Mouse (Mus musculus) heart, adult 8-10 months (tissue): ENCODE measurements around the gene Fsd2. TPM values are rescaled to one million over a fixed set of nuclear protein-coding genes. Genes with fewer than 3 reads are reported as not detected.

Source experiments
- DNase-seq: peaks from one replicate; pipeline ENCODE4 v3.0.0; 2022; ENCODE audit warnings: low spot score
- total RNA-seq, 4 experiments: library from RNA; stranded (reverse); gene quantifications; 2 replicates each; pipeline ENCODE4 v1.2.4; 2022

Gene Fsd2
- total RNA-seq, 4 experiments from 2014 or later, result 349 to 382 (median 364) TPM

DNA sequence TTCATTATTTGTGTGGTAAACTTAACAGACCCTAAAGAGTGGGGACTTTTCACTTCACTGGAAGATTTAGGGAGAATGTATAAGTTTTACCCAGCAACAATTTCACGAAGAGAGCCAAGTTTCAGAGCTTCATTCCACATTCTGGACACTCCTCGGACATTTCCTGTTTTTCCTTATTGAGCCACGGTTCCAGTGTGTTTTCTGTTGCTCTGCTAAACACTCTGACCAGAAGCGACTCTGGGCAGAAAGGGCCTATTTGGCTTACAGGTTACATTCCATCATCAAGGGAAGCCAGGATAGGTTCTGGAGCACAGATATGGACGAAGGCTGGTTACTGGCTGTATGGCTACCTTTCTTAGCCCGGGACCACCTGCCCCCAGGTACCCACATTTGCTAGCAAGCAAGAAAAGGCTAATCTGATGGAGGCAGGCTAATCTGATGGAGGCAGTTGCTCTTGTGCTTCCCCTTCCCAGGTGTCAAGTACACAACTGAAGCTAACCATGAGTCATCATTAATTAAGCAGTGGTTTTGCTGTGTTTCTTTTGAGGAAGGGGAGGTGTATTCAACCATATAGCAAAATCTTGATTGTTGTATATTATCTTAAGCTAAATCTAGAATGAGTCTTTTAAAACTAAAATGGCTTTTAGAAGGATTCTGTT lies 6.0 kb upstream of the Fsd2 start:
- peak; percentile 24 for DNase-seq

DNA sequence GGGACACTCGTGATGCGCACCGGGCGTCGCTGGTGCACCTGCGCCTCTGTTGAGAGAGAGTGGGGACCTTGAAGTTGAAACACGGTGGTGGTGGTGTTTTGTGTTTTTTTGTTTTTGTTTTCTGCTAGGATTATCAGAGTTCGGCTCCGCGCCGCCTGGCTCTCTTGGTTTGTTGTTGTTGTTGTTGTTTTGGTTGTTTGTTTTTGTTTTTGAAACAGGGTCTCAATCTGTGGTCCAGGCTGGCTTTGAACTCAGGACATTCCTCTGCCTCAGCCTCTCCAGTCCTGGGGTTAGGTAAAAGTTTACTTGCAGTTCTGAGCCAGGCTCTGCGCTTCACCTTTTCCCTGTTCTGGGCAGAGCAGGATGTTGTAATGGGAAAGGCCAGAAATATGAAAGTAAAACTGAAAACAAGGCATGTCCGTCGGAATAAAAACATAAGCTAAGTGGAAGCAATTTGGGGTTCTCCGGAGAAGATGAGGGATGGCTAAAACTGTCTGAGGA lies 5.2 kb upstream of the Fsd2 start:
- peak; percentile 39 for DNase-seq

DNA sequence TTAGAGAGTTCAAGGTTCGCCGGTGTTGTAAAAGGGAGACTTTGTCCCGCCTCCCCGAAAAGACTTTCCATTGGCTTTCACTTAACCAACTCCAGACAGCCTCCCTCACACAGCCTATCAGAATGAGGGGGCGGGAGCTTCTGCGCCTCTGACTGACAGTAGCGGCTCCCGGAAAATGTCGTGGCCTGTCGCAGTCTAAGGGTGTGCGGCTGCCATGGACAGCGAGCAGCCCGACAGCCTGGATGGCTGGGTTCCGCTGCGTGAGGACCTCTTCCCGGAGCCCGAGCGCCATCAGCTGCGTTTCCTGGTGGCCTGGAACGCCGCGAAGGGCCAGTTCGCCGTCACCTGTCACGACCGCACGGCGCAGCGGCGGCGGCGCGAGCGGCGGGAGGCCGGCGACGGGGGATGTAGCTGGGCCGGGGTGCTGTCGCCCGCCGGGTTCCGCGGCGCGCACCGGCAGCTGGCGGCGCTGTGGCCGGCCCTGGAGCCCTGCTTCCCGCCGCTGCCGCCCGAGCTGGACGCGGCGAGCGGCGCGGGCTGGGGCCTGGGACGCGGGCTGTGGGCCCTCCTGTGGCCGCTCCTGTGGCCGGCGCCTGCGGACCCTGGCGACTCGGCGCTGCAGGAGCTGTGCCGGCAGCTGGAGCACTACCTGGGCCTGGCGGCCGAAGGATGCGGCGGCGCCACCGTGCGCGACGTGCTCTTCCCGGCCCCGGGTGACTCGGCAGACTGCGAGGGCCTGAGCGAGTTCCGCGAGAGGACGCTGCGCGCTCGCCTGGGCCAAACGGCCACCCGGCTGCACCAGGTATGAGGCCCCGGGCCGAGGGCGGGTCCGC lies 4.6 kb upstream of the Fsd2 start, which contains the start of gene Whamm:
Gene Whamm (plus strand): TSS at position 159 of the 833 bp plus-strand sequence.
- peak; percentile 95 for DNase-seq

DNA sequence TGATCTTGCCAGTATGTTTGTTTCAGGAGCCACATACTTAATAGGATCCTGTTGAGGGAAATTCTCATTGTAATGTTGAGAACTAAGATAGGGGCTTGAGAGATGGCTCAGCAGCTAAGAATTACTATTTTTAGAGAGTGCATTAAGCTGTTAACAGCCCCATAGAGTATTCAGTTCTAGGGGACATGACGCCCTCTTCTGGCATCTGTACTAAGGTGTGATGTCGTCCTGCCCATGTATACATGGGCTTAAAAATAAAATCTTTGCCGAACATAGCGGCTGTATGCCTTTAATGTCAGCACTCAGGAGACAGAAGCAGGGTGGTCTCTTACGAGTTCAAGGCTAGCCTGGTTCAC lies 4.0 kb upstream of the Fsd2 start:
- no peak for DNase-seq

DNA sequence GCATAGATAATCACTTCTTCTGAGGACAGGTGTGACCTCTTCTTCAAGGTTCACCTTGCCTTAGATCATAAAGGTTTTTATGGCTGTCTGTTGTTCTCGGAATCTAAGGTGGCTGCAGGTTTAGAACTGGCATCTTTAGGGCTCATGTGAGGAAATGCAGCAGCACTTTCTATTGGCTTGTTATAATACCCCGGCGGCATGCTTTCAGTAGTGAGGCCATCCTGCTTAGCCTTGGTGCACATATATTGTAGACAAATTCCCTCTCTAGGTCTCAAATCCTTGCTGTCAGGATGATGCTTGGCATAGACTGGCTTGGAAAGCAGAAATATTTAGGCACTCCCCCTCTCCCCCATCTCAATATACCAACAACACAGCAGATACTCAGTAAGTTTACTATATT lies 3.5 kb upstream of the Fsd2 start:
- no peak for DNase-seq

DNA sequence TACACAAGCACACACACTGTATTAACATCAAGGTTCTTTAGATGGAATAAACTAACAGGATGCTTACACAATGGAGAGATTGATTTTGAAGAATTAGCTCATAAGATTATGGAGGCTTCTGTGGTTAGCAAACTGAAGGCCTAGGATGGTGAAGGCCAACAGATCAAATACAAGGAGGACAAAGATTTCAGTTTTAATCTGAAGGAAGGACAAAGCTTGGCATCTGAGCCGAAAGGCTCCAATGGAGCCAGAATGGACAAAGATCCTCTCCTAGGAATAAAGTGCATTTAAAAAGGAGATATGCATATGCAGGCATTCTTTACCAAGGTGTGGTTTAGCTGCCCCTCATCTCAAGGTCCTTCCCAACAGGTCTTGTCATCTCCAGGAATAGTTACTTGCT lies 3.1 kb upstream of the Fsd2 start:
- DNase-seq, result no peak

DNA sequence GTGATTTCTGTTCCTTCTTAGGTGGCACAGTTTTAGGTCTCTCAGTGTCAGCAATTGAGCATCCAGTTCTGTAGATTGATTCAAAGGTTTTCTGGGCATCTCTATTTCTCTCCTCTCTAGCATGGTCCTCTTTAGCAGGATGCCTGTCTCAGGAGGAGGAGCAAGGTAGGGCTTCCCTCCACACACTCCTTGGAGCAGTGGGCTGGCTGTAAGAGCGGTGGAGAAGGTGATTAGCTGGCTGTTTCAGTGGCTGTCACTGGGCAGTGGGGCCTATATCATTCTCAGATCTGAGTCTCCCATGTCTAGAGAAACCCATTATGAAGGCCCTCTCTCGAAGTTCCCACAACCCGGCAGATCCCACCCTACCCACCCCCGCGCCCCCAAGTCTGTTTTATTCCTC lies 652 bp upstream of the Fsd2 start:
- DNase-seq, result no peak

DNA sequence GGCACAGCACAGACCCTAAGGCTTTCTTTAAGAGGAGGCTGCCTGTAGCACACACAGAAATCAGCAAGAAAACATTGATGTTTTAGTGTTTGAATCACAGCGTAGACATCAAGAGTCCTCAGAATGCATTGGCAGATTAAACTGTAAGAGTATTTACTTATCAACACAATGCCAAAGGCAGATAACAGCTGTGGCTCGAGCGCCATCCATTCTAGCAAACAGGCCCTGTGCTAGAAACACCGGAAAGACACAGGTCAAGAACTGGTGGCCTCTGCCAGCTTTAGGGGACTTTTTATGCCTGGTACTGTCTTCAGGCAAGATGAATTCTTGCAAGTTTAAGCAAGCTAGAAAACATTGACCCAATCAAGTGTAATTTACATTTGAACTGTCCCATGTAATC lies 412 bp downstream of the Fsd2 start:
- no peak for DNase-seq

DNA sequence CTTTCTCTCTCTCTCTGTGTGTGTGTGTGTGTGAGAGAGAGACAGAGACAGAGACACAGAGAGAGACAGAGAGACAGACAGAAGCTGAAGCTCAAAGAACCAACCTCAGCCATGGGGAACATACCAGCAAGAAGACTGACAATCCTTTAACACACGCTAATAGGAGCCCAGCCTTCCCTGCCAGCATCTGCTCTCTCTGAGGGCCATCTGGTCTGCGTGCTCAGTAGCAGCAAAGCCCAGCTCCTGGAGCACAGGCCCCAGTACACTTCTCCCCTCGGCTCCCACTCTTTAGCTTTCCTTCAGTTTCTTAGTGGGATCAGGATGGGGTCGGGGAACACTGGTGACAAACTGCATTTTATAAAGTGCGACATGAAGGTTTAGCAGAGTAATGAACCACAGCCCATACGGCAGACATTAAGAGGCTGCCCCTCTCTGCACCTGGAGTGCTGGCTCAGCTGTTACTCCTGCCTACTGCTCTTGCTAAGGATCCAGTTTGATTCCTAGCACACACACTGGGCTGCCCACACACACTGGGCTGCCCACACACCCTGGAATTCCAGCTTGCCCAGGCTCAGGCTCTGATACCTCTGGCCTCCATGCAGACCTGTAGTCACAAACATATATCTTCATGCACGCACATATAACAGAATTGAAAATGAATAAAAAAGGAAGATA lies 1.2 kb downstream of the Fsd2 start:
- no peak for DNase-seq

DNA sequence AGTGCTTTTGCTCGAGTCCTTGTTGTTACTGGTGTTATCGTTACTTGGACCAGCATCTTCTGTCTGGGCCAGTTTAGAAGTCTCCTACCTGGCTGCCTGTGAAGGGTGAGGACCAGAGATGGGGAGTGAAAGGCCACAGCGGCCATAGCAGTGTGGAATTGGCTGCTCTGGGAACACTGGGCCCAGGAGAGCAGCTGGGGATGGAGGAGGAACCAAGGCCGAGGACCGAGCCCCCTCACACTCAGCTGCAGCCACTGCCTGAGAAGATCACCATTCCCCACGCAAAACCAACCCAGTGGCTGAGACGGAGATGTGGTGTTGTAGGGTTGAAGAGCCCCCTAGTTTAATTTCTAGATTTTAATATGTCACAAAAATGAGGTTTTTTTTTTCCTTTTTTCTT lies 2.0 kb downstream of the Fsd2 start:
- DNase-seq, result no peak

DNA sequence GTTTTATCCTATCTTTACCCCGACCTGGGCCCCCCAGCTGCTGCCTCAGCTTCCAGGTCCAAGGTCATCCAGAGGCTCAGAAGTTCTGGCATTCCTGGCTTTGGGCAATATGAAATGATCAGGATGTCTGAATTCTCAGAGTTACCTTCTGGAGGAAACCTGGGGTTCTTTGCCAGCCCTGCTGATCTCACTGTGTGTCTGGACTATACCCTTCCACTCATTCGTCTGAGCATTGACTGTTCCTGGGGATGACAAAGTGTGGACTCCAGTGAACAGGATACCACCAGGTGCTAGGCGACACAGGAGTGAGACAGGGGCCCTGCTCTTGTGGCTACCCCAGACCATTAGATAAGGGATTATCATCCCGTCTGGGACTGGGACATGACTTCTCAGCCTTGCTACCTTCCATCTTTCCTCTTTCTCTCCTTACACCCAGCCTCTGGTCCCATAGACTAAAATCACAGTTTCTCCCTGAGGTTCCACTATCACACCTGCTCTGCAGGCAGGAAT lies 3.2 kb downstream of the Fsd2 start:
- DNase-seq, result no peak

DNA sequence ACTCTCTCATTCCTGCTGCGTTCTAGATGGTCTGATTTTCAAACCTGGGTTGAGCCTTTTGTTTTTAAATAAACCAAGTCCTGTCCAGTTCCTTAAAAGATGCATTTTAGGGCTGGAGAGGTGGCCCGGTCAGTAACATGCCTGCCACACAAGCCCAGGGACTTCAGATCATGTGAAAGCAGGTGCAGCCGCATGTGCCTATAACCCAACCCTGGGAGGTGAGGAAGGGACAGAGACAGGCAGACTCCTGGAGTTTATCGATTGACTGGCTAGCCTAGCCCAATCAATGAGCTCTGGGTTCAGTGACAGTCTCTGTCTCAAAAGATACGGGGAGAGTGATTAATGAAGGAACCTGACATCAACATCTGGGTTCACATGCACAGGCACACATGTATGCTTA lies 5.5 kb downstream of the Fsd2 start:
- DNase-seq, result no peak

DNA sequence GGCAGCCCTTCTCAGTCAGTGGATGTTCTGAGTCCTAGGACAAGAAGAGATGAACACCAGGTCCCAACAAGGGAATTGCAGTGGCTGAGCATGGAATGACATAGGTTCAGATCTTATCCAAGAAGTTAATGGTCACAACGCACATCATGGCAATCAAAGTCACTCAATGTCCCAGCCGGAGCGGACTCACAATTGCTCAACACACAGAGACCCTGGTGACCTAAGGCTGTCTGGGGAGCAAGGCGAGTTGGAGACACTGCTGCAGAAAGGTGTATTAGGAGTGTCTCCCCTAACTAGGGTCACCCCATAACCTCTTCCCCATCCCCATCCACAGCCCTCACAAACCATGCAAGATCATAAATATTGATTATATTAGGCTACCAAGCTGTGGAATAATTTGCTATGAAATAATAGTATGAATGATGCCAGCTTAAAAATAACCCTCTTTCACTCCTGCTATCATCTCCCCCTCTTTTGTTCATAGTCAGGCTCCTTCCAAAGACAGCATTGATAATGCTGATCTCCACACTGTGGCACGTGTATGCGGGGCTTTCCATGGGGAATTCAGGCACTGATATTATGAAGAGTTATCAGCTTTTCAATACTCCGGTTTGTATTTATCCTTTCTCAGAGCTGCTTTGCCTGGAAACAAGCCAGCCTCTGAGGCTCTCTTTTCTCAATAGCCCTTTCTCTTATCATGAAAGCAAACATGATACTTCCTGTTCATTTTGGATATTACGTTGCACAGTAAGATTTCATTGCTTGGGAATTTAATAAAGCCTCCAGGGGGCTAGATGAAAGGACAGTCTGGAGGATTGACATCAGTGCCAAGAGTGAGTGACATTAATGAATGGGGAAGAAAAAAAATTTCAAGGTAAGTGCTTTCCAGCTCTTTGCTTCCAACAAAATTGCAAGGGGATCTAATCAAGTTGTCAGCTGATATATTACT lies 6.4 kb downstream of the Fsd2 start:
- no peak for DNase-seq

DNA sequence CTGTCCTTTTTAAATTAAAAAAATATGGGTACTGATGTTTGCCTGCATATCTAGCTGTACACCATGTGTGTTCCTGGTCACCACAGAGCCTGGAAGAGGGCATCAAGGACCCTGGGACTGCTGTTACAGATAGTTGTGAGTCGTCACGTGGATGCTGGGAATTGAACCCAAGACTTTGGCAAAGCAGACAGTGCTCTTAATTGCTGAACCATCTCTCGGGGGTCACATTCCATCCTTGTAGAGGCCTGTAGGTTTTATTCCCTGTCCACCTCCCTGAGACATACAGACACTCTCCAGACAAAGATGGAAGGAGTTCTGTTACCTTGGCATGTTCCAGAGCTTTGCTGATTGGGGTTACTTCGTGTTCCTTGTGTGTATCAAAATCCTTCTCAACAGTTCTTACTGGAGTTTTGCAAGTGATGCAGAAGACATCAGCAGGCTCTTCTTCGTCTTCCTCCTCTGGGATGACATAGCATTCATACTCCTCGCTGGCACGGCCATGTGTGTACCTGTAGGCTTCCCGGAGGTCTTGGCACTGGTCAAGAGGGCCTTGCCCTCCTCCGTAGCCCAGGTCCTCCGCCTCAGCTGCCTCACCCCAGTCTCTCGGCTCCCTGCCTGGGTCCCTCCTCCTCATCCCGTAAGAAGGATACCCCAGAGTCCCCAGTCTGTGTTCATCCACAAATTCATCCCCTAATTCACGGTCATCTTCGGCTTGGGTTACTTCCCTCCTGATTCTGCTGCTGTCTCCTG lies 7.3 kb downstream of the Fsd2 start:
- DNase-seq, result no peak

DNA sequence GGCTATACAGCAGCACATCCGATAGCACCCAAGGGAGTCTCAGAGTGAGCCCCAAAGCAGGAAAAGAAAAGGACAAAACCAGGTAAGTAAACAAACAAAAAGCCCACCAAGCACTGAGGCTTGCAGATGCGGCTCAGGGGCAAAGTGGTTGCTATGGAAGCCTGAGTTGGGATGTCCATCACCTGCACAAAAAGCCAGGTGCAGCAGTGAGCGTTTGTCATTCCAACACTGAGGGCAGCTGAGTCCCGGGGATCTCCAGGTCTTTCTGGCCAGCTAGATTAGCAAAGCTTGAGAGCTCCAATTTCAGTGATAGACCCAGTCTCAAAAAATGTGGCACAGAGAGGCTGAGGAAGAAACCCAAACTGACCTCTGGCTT lies 8.8 kb downstream of the Fsd2 start:
- no peak for DNase-seq

DNA sequence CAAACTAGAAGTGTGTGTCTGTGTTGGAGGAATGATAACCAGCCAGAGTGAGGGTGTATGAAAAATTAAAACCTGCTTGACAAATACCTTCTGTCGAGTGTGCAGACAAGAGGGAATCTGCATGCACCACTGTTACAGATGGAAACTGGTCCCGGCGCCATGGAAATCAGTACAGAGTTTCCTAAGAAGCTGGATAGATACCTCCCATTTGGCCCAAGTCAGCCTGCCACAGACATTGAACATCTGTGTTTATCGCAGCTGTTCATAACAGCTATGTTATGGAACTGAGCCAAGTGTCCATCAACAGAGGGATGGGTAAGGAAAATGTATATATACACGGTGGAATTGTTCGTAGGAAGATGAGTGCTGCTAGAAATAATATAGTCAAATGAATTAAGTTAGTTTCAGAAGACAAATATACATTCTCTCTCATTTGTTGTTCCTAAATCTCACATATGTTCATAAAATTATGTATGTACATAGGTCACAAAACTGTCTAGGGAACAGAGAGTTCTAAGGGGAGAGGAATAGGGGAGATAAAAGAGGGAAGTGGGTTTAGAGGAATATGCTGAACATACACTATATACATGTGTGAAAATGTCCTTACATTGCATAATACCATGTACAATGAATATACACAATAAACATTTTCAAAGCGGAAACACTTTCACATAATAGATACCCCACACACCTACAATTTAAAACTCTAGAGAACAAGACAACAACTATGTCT lies 9.3 kb downstream of the Fsd2 start:
- DNase-seq, result no peak

DNA sequence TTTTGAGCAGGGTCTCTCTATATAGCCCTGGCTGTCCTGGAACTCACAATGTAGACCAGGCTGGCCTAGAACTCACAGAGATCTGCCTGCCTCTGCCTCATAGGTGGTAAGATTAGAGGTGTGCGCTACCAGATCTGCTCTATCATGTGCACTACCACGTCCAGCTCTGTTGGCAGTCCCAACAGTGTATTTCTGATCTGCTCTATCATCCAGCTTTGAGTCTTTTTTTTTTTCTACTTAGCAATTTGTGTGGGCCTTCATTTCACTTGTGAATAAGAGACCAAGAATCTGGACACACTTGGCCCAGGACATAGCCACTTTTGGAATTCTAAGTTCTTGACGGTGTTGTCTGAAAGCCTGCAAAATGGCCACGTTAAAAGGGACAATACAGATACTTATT lies 9.9 kb downstream of the Fsd2 start:
- DNase-seq, result no peak

DNA sequence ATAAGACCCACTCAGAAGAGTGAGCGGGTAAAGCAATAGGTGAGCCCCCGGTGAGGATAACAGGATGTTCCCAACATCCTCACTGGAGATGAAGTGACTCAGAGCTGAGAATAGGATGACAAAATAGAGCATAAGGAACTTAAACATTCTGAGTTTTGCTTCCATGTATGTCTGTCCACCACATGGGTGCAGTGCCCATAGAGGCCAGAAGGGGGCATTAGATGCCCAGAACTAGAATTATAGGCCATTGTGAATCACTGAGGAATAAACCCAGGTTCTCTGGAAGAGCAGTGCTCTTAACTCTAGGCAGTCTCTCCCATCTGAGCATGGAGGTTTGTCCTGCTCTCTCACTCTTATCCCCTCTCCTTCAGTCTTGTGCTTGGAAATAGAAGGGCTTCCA lies 12.4 kb downstream of the Fsd2 start:
- no peak for DNase-seq

DNA sequence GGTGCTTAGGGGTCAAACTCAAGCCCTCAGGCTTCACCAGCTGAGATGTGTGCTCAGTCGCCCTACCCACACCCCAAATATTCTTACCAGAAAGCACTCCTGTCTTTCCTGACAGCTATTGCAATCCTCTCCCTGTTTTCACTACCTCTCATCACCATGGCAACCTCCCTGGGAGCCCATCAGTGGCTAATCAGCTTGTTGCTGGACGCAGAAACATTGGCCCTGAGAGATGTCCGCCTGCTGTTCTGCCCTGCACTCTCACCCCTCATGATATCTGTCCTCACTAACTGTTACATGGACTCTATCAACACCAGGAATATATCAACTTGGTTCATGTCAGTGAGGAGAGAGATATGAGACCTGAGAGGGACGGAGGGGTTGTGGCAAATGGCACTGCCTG lies 13.2 kb downstream of the Fsd2 start:
- no peak for DNase-seq

DNA sequence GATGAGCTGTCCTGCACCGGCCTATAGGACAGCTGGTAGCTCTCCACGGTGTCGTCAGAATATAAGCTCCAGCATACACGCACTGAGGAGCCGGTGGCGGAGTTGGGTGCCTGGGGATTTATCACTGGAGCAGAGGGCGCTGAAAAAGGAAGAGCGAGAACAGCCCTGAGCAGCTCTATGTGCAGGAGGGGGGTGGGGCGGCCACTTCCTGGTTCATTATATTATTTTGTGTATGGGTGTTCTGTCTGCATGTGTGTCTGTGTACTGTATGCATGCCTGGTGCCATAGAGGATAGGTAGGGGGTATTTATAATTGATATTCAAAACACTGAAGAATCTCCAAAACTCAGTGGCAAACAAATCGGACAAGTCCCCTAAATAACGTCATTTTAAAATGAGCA lies 17.9 kb downstream of the Fsd2 start:
- no peak for DNase-seq
